Mouse (Mus musculus) adrenal gland (tissue): Measurements from ENCODE around the gene Hoxb2.

Experiments used
- intact Hi-C: fragments of 180-260 bp; cut with DNase I; formaldehyde crosslinking; loops from one replicate; pipeline ENCODE4 v1.15.1; 2025
- microRNA-seq, 2 experiments: library from miRNA; unstranded; fragments of <30 nt; microRNA quantifications; one replicate each; pipeline ENCODE4; 2019

The Hoxb2 gene

GRCm38 (mm10) chr11:96372519-96372918, 22.2 kb downstream of the Hoxb2 start:
- intact Hi-C loops = no loop called here

- intact Hi-C loops = no loop called here
Measured at GRCm38 (mm10) chr11:96374810-96375209, 24.5 kb downstream of the Hoxb2 start.

GRCm38 (mm10) chr11:96383381-96383780, 33.1 kb downstream of the Hoxb2 start:
- intact Hi-C loops = no loop called here

- intact Hi-C loops = no loop called here
Measured at GRCm38 (mm10) chr11:96387635-96388034, 37.3 kb downstream of the Hoxb2 start.

GRCm38 (mm10) chr11:96396772-96397626, 46.7 kb downstream of the Hoxb2 start:
- intact Hi-C loops = no loop called here

- intact Hi-C loops = no loop called here
Measured at GRCm38 (mm10) chr11:96397806-96398335, 47.5 kb downstream of the Hoxb2 start.

- intact Hi-C loops = no loop called here
Measured at GRCm38 (mm10) chr11:96399923-96400322, 49.6 kb downstream of the Hoxb2 start.

Small RNA genes lying within 50 kb of the gene (microRNA-seq; reads per million reads assigned to microRNA genes)
- 60,207 to 88,893 reads per million in 2 experiments for gene Mir10a
